Mouse (Mus musculus): ENCODE data around the gene Aco1.

Aco1 gene

DNA sequence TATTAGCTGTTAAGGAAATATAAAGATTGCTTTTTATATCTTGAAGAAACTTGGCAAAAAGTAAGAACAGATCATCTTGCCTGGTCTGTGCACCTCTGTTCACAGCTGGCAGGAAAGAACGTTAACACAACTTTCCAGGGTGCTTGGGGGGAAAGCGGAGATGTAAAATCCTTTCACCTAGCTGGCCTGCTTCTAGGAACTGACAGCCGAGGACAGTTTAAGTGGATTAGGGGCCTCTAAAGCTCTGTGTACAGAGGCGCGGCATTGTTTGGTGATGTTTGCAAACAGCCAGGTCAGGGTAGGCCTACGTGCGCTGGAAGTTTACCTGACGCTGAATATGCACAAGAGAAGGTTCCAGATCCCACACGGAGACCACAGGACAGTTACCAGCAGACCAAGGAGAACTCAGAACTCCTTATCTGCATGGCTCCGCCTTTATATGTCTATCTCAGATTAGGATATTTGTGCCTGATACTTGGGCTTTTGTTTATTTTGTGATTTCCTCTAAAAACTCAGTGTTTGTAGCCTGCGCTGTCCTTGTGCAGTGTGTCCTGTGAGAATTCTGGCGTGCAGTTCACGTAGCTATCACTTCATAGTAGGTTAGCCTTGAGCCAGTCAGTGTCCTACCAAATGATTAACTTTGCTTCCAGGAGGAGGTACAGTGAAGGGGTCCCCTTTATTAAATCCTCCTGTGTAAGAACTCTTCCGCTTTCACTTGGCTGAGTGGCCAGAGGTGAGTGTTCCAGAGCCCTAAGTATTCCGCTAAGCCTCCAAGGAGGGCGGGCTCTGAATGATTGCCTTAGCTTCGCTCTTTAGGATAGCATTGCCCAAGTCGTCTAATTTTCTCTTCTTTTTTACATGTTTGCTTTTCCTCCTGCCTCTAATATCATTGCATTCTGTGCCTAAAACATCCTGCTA is 14.0 kb downstream of the Aco1 start:
- peak; percentile 30 for DNase-seq (ENCODE audit: low read depth, low spot score)

DNA sequence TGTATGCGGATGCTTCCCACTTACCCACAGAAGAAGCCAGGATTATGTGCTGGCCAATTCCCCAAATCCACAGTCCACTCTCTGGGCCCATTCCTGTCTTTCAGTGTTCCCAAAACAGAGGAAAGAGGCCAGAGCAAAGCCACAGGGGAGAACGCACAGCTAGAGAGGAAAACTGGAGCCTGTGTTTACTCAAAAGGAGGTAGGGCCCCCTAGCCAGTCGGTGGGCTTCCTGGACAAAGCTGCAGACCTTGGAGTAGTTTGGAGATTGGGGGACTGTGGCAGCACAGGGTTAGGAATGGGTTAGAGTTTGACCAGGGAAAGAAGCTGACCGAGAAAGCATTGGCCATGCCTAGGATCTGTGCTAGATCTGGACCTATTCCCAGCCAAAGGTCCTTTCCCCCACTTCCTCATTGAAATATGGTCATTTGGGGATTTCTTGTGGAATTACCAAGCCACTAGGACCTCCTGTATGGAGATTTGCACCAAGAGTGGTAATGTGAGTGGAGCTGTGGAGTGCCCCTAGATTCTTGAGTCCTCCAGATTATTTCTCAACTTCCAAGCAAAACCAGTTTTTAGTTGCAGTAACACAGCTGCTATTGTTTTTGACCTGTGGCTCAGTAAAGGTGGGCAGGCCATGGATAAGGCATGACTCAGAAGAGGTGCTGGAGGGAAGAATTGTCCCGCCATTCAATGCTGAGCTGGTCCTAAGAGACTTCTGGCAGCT is 14.8 kb downstream of the Aco1 start:
- no peak for DNase-seq (ENCODE audit: low read depth, low spot score)

DNA sequence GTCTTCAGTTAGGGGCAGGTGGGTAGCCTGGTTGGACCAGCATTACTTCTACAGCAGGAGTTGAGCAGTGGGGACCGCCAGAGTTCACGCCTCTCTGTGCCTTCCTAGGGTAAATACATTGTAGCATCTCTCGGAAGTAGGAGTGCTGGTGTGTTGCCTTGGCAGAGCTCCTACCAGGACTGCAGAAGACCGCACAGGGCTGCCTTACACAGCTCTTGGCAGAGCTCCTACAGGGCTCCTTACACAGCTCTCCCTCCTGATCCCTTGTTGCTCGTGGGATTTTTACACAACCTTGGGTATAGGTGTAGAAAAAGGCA is 15.3 kb downstream of the Aco1 start:
- DNase-seq (ENCODE audit: low read depth, low spot score), result no peak

DNA sequence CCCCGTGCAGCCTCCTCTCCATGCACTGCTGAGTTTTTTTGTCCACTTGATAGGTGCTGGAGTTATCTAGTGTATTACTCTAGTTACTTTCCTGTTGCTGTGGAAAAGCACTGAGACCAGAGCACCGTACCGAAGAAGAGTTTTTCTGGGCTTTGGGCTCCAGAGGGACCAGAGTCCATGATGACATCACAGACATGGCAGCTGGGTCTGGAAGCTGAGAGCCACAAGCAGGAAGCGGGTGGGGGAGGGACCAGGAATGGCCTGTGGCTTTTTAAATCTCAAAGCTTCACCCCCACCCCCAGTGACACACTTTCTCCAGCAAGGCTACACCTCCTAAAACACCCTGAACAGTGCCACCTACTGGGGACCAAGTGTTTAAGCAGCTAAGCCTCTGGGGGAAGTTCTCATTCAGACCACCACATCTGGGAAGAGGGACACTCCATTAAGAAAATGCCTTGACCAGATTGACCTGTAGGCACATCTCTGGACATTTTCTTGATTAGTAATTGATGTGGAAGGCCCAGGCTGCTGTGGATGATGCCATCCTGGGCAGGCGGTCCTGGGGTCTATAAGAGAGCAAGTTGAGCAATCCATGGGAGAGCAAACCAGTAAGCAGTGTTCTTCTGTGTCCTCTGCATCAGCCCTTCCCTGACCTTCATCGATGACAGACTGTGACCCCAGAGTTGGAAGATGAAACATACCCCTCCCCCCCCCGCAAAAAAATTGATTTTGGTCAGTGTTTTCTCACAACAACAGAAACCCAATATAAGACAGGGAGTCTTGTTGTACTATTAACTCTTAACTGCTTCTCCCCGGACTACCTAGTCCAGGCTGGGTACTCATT is 17.9 kb downstream of the Aco1 start:
- DNase-seq (ENCODE audit: low read depth, low spot score), result no peak

DNA sequence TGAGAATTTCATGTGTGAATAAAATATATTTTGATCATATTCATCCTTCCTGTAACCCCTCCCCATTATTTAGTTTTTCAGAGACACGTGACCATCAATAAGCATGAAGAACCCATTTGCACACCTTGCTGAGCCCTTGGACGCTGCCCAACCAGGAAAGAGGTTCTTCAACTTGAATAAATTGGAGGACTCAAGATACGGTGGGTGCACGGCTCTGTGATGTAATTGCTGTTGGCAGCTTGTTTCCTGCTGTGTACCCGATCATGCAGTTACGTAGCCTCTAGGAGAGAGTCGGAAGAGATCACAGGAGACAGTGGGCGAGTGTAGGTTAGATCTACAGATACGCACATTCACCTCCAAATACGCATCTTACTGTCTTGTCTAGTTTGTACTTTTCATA is 20.8 kb downstream of the Aco1 start:
- DNase-seq (ENCODE audit: low read depth, low spot score), result no peak

DNA sequence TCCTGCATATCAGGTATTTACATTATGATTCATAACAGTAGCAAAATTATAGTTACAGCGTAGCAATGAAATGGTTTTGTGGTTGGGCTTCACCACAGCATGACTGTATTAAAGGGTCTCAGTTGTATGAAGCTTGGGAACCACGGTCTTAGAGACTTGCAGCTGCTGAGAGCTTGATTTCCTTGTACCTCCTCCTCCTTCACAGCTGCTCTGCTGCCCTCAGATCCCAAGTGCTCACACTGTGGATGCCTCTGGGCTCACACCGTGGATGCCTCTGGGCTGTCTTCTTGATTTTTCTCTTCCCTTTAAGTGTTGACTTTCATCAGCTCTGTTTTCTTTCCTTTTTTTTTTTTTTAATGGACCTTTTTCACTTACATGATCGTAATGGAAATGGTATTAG is 28.6 kb downstream of the Aco1 start:
- no peak for DNase-seq (ENCODE audit: low read depth, low spot score)

DNA sequence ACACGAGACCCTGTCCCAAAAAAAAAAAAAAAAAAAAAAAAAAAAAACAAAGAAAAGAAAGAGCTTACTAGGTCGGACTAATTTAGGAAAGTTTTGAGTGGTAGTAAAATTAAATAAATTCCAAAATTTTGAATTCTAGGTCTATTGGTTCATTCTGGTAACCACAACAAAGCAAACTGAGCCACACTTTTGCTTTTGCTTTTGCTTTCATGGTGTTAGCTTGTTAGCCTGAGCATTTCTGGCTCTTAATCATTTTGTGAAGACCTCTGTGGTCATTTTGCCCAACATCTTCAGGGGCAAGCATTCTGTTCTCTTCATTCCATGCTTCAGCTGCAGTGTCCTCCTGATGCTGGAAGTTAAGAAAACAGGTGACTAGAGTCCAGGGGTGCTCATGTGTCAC is 29.5 kb downstream of the Aco1 start:
- DNase-seq (ENCODE audit: low read depth, low spot score), result no peak

DNA sequence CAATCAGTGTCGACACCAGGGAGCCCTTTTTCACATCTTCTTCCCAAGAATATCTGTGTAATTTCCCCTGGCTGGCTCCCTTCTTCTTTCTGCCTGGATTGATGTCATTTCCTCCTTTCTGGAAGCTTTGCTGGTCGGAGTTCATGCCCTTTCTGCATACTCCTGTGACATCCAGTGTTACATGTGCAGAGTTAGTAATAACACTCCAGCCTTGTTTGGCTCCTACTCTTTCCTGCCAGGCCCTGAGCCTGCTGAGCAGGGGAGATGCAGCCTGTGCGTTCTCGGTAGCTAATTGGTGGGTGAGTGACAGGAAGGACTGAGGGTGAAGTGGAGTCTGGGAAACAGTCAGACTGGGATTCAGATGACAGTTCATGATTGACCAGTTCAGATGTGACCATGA is 31.4 kb downstream of the Aco1 start:
- DNase-seq (ENCODE audit: low read depth, low spot score), result no peak

DNA sequence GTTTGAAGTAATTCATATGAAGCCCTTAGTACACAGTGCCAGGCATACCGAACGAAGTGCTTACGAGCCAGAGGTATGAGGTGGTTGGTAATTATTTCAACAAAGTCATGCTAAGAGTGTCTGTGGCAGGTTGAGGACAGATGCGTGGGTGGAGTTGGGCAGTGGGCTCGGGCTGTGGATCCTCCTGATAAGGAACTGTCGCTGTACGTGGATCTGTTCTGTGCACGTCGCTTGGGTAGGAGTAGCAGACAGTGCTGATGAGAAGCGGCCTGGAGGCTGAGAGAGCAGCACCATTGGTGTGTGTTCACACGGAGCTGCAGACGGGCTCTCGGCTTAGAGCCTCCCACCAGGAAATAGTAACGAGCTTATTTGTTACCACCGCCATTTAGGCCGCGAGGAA is 35.7 kb downstream of the Aco1 start:
- no peak for DNase-seq (ENCODE audit: low read depth, low spot score)

DNA sequence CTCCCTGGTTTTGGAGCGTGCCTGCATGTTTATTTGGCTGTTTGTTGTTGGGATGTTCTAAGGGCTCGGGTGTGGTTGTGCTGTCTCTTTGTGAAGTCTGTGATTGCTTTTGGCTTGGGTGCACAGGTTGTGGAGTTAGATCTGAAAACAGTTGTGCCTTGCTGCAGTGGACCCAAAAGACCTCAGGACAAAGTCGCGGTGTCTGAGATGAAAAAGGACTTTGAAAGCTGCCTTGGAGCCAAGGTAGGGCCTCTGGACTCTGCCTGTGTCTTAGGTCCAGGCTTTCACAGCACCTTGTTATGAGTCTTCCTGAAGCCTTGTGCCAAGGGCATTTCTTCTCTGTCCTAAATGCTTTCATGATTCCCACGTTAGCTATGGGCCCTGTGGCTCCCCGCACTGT is 37.2 kb downstream of the Aco1 start:
- no peak for DNase-seq (ENCODE audit: low read depth, low spot score)

DNA sequence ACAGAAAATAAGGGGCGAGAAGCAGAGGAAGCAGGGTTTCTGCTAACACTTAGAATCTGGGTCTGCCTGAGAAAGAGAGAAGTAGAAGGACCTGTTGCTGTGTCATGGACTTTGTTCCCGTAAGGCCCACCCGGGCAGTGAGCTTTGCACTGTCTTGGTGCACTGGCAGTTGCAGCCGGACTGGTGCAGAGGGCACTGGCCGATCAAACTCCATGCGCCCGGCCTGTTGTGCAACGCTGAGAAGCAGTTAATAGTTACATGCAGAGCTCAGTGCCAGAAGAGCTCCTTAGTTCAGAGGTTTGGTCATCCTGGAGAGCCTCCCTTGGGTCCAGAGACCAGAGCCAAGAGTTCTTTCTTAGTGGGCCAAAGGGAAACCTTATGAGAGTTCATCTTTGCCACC is 38.8 kb downstream of the Aco1 start:
- no peak for DNase-seq (ENCODE audit: low read depth, low spot score)

DNA sequence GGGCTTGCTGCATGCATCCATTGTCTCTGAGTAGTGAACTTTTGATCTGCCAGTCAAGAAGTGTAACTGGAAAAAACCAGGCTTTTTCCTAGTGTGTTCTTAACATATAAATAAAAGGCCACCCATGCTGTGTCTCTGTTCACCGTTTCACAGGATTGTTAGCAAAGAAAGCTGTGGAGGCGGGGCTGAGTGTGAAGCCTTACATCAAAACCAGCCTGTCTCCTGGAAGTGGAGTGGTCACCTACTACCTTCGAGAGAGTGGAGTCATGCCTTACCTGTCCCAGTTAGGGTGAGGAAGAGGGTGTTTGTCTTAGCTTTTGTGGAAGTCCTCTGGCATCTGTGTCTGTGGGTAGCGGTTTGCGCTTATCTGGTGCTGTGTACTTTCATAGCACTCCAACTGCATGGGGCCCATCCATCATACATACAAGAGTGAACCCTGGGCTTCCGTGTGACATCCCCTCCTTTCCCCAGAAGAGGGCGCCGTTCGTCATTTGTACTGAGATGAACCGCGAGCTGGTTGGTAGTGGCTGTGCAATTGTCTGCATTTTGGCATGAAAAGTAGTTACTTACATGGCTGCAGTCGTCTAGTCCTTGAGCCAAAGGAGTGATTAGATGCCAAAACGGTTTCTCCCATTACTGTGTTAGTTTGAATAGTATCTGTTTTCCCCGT is 39.9 kb downstream of the Aco1 start:
- DNase-seq (ENCODE audit: low read depth, low spot score), result peak; percentile 47

DNA sequence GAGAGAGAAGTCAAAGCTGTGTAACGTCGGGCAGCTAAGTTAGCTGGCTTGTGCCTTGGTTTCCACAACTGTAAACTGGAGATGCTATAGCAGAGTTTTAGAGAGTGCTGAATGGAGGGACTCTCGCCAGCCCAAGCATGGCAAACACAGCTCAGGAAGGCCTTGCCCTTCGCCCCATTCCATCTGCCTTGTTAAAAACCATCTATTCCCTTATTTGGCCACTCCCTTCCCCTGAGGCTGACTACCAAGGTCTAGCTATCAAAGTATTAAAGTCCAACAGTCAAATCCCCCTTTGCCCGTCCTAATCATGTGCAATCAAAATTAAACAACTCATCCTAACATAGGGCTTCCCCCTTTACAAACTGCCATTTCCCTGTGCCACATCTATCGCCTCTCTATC is 40.9 kb downstream of the Aco1 start:
- DNase-seq (ENCODE audit: low read depth, low spot score), result no peak

DNA sequence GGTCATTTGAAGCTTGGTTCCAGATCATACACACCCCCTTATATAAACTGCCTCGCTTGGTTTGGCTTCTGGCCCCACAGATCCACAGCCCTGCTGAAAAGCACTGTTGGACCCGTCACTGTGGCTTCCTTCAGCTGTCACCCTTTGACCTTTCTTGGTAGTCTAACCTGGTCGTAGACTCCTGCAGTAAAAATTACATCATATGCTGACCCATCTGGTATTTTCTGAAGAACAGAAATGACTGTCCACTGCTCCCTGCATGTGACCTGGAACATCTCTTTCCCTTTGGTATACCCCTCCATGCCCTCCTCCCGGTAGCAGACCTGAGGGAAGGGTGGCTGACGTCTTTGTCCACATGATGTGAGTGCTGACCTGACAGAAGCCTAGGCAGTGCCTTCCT is 41.6 kb downstream of the Aco1 start:
- no peak for DNase-seq (ENCODE audit: low read depth, low spot score)

DNA sequence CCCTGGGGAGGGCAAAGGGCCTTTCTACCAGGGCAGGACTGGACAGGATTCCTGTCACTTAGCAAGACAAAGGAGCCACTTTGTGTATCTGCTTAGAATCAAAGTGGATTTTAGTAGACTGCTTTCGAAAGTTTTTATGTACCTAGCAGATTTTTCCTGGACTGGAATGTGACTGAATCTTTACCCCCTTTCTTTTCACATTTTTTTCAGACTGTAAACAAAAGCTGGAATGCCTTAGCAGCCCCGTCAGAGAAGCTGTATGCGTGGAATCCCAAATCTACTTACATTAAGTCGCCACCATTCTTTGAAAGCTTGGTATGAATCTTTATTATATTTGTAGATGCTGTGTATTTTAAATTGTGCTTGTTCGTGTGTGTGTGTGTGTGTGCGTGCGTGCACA is 45.1 kb downstream of the Aco1 start:
- DNase-seq (ENCODE audit: low read depth, low spot score), result no peak

DNA sequence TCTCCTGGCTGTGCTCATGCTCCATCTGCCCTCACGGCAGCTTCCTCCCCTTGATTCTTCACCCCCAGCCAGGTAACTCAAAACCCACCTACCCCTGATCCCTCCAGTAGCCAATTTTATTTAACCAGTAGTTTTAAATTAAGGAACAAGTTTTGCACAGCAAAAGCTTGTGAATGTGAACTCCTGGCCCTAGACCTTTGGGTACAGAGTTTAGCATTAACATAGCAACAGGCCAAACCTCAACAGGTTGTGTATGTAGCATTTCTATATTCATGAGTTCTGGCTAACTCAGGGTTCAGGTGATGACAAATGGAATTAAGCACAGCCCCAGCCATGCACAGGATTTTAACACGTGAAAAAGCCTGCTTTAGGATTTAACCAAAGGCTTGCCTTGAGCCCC is 49.4 kb downstream of the Aco1 start:
- DNase-seq (ENCODE audit: low read depth, low spot score), result no peak

DNA sequence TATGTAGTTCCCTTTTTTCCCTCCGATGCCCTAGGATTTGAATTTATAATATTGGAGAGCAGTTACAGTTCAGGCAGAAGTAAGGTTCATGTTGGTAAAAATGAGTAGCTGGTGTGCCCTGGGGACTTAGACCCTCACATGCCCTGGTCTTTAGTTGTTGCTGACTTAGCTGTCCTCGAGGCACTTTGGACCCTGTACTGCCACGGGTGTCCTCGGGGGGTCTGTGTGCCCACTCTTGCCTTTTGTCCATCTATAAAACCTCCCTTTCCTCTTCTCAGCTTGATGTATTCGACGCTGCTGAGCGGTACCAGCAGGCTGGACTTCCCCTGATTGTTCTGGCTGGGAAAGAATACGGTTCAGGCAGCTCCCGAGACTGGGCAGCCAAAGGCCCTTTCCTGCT is 50.6 kb downstream of the Aco1 start:
- DNase-seq (ENCODE audit: low read depth, low spot score), result no peak

DNA sequence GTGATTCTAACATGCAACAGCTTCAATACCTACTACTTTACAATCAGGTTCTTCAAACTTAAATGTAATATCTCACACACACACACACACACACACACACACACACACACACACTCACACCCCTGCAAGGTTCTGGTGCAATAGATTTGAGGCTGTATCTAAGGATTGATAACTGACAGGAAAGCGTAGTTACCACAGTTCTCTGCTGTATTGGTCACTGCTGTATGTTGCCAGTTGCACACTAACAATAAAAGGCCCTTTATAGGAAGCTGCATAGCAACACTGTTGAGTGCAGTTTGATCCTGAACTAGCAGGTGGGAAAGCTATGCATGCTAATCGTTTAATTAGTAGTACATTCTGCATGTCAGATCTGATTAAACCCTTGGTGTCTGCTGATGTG is 52.5 kb downstream of the Aco1 start:
- no peak for DNase-seq (ENCODE audit: low read depth, low spot score)

DNA sequence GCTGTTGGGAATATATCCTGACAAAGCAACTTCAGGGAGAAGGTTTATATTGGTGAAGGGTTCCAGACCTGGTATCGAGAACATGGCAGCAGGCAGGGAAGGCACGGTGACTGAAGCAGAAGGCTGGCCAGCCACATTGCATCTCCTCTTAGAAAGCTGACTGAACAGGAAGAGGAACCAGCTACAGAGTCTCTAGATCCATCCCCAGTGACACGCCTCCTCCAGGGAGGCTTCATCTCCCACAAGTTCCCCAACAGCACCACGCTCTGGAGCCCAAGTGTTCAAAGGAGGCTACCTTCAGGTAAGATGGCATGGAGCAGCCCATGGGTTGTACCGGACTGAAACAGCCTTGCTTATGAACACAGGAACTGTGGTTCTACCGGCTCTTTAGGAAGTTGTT is 59.3 kb downstream of the Aco1 start:
- DNase-seq (ENCODE audit: low read depth, low spot score), result no peak

DNA sequence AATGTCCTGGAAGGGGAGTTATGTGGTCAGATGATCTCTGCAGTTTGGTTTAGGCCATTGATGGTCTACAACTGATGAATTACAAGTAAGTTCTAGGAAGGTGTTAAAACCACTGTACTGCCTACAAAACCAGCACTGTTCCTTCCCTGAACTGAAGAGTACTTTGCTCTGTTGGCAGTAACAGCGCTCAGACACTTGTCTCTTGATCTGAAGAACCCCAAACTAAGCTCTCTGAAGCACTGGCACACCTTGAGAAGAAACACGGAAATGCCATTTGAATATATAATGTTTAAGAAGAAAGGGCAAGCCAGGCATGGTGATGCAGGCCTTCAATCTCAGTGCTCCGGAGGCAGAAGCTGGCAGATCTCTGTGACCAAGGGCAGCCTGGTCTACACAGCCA is 61.5 kb downstream of the Aco1 start:
- DNase-seq (ENCODE audit: low read depth, low spot score), result no peak

DNA sequence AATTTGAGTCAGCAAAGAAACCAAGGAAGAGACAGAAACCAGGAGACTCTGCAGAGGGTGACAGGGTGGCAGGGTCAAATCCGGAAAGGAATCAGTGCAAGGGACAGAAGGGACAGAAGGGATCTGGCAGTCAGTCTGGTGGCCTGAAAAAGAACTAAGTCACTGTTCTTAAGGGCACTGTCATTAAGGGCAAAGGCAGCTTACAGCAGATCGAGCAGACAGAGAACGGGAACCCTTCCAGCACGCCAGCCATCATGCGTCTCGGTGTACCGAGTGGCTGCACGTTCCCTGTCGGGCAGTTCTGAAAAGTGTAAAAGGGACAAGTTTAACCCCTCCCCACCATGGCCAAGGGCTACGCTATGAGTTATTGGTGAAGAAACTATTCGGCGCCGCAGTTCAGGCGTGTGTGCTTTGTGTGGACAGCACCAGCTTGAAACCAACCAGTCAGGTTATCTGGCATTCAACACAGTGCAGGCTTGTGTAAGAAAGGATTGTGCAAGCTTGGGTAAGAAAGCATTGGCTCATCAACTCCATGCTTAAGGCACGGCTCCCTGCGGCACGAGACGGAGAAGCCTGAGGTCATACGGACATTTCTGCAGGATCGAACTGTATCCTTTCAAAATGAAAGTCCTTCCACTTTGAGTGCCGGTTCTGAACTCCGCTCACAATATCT is 62.5 kb downstream of the Aco1 start:
- DNase-seq (ENCODE audit: low read depth, low spot score), result no peak
